Mouse (Mus musculus) spleen, postnatal 10 days (tissue): Measurements from ENCODE around the gene 4930402H24Rik.

ENCODE experiments used
- DNase-seq, 2 experiments: peaks; one replicate each; pipeline ENCODE4 v3.0.0; 2021 to 2022; ENCODE audit warnings: low spot score in 2 of 2

Gene 4930402H24Rik

GRCm38 (mm10) chr2:130813729-130814128 lies 92.5 kb downstream of the 4930402H24Rik start:
- DNase-seq: no peak

DNA sequence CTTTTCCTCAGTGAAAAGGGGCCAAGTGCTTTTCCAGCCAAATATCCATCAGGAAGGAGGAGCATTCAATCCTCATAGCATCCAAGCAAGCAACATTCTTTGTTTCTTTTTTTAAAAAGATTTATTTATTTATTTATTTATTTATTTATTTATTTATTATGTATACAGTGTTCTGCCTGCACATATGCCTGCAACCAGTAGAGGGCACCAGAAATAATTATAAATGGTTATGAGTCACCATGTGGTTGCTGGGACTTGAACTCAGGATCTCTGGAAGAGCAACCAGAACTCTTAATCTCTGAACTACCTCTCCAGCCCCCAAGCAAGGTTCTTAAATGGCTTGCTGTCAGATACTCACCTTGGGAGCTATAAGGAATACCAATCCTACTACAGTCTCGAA lies 93.7 kb downstream of the 4930402H24Rik start:
- DNase-seq: no peak

- no peak for DNase-seq
Measured at GRCm38 (mm10) chr2:130805146-130805545, 101.1 kb downstream of the 4930402H24Rik start.

- no peak for DNase-seq
Measured at GRCm38 (mm10) chr2:130803706-130804105, 102.5 kb downstream of the 4930402H24Rik start.

DNA sequence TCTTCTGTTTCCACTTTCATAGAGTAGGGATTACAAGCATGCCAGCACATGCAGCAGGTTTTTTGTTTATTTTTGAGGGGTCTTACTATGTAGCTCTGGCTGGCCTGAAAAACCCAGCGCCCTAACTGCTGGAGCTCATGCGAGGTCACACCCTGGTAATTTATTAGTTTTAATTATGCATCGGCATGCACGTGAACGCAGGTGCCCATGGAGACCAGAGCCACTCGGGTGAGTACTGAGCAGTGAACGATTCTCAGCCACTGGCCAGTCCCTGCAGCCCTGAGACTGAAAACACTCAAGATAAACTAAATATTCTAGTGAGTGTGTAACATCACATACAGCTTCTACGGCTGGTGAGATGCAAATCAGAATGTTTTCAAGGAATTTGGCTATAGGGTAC lies 110.5 kb downstream of the 4930402H24Rik start:
- DNase-seq: no peak

DNA sequence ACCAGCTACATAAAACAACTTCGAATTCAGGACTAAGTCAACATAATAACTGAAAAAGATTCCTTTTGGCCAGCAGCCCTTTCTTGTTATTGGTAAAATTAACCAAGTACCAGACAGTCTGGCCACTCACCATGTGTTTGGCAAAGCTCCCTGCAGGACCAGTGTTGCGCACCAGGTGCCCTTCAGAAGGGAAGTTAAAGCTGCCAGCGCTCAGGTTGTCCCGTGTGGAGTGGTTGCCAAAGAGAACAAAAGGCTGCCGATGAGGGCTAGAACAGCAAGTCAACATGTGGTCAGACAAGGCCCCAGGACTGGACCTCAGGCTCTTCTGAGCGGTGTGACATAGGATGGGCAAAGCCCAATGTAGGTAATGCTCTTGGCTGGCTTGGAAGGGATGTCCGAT lies 114.5 kb downstream of the 4930402H24Rik start:
- no peak for DNase-seq

- no peak for DNase-seq
Measured at GRCm38 (mm10) chr2:130789642-130790041, 116.6 kb downstream of the 4930402H24Rik start.

DNA sequence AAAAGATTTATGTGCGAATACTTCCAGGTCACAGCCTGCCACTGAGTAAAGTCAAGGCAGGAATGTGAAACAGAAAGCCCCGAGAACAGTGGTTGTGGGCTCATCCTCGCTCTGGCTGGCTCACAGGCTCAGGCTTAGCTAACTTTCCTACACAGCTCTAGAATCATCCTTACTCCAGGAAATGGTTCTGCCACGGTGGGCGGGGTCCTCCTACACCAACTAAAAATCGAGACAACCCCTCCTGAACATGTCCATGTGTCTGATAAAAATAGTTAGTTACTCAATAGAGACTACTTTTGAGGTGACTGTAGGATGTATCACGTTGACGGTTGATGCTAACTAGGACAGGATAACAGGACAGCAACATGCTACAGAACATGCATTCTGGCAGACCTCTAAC lies 117.2 kb downstream of the 4930402H24Rik start:
- DNase-seq: no peak

- no peak for DNase-seq
Measured at GRCm38 (mm10) chr2:130784939-130785338, 121.3 kb downstream of the 4930402H24Rik start.

DNA sequence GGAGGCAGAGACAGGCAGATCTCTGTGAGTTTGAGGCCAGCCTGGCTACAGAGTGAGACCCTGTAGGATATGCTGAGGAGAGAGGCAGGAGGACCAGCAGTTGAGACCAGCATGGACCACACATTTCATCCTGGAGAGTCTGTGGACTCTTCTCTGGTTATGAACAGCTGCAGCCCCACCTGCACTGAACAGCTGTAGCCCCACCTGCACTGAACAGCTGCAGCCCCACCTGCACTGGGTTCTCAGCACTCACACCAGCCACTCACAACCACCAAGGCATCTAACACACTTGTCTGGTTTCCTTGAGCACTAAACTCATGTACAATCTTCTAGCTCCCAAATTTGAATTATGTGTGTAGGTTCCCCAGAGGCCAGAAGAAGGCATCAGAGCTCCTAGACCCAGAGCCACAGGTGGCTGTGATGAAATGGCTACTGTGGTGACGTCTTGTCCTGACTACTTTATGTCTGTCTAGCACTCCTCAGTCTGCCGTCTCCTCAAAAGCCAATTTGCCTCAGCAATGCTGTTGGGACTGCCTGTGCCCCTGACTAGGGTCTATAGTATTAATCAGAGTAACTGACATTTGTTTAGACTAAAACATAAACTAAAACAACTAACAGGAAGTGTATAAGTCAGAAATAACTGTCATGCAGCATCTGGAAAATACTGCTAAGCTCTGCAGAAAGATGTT lies 125.4 kb downstream of the 4930402H24Rik start:
- DNase-seq: no peak

DNA sequence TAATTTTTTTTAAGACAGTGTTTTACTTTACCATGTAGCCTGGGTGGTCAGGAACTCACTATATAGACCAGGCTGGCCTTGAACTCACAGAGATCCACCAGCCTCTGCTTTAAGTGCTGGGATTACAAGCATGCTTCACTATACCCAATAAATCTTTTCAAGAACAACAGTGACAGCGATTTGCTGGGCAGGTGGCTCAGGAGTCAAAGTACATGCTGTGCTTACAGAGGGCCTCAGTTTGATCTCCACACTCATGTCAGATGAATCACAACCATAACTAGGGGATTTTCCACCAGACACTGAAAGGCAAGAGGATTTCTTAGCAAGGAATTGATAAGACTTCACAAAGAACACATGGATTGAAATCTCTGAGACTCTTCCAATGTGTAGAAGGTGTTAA lies 126.3 kb downstream of the 4930402H24Rik start:
- no peak for DNase-seq

- no peak for DNase-seq
Measured at GRCm38 (mm10) chr2:130776610-130777009, 129.6 kb downstream of the 4930402H24Rik start.

DNA sequence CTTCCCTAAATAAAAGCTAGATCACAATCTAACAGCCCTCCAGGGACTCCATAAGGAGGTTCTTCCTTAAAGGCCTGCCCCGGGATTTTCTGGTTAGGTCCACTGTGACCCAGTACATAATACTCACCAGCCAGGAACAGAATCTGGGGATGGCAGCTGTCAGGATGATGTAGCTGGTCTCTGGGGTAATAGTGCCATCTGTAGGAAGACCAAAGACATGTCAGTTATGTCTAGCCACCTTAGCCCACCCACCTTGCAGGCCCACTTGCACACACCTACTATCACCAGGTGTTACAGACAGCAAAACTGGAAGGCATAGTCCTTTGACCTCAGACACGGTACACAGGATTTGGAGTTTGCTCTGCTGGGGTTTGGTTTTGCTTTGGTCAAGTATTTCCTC lies 138.7 kb downstream of the 4930402H24Rik start:
- DNase-seq: no peak

DNA sequence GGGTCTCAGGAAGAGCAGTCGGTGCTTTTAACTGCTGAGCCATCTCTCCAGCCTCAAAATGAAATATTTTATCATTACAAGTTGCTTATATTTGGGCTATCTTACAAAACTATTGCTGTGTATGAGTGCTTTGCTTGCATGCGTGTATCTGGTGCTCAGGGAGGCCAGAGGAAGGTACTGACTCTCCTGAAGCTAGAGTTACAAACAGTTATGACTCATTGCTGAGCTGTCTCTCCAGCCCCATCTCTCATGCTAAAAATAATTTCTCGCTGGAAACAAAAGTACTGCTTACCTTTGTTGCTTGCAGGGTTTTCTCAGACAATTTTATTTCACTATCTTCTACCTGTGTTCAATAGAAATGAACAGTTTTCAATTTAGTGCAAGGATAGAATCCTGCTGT lies 140.8 kb downstream of the 4930402H24Rik start:
- no peak for DNase-seq

DNA sequence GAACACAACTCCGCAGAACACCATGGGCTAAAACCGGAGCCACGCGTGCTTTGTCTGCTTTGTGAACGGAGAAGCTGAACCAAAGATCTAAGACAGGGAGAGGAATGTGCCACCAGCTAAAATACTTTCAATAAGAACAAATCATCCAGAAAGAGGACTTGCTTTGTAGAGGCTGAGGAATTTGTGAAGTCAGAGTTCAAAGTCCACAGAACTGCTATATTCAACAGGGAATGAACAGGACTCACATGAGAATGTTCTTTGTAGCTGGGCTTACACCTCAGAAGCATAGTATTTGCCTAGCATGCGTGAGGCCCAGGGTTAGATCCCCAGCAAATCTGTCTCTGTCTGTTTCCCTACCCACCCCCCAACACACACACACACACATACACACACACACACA lies 145.3 kb downstream of the 4930402H24Rik start:
- no peak for DNase-seq

DNA sequence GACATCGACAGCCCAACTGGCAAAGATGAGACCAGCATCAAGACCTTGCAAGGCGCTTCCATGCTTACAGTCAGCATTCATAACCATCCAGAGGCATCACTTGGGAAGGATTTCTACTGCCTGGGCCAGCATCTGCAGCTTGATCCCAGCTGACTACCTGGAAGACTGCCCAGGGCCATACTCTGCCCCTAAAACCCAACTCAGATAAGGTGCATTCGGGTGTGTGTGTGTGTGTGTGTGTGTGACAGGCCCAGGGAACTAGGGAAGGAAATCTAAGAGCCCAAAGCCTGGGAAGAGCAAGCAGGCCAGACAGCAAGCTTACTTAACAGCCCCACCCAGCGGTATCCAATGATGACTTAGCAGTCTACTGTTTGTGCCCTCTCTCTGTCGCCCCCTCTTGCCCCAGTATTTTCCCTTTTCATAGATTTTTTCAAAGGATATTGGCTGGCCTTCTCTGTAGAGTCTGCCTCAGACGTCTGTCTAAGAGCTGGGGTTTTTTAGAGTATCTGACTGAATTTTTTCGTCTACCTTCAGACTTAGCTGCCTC lies 151.1 kb downstream of the 4930402H24Rik start:
- no peak for DNase-seq

GRCm38 (mm10) chr2:130754596-130754995 lies 151.6 kb downstream of the 4930402H24Rik start:
- no peak for DNase-seq

- DNase-seq: peak in 1 of 2 experiments; percentile 36
Measured at GRCm38 (mm10) chr2:130750449-130750848, 155.8 kb downstream of the 4930402H24Rik start.

DNA sequence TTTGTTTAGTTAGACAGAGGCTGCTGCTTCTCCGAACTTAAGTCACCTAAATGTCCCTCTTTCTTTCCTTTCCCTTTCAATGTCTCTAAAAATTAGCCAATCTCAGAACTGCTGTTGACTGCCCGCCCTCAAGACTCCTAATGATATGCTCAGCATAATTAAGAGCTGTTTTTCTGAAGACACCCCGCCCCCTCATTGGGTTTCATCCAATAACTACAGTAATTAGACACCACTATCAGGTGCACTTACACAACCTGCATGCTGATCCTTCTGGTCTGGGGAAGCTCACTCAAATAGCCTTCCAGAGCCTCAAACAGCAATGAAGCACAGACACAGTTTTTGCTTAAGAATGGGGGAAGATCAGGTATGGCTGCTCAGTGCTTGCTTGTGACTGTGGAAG lies 156.5 kb downstream of the 4930402H24Rik start:
- DNase-seq: no peak

DNA sequence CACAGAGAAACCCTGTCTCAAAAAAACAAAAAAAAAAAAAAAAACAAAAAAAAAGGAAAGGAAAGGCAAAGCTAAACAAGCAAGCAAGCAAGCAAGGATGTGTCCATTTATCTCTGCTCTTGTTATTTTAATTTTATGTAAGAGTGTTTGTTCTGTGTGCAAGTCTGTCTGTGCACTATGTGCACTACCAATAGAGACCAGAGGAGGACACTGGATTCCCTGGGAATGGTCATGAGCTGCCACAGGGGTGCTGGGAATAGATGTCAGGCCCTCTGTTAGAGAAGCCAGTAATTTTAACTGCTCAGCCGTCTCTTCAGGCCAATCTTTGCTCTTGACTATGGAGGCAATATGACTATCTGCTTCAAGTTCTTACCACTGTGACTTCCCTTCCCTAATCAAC lies 162.6 kb downstream of the 4930402H24Rik start:
- DNase-seq: no peak

- no peak for DNase-seq
Measured at GRCm38 (mm10) chr2:130740096-130740495, 166.1 kb downstream of the 4930402H24Rik start.

- no peak for DNase-seq
Measured at GRCm38 (mm10) chr2:130738019-130738418, 168.2 kb downstream of the 4930402H24Rik start.

DNA sequence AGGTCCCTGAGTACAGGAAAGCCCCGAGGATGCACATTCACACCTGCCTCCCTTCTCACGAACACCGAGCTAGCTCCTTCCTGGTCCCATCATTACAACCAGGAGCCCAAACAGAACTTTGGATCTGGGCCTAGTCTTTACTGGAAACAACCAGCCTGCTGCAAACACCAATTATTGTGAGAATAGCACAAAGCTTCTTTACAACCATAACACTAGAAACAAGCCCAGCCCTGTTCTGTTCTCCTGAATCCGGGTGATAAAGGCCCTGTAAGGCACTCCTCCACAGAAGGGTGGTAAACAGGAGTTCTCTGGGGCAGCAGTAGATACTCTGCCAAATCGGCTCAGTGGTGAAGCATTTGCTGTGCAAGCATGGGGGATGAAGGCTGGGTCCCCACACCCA lies 170.9 kb downstream of the 4930402H24Rik start:
- no peak for DNase-seq

DNA sequence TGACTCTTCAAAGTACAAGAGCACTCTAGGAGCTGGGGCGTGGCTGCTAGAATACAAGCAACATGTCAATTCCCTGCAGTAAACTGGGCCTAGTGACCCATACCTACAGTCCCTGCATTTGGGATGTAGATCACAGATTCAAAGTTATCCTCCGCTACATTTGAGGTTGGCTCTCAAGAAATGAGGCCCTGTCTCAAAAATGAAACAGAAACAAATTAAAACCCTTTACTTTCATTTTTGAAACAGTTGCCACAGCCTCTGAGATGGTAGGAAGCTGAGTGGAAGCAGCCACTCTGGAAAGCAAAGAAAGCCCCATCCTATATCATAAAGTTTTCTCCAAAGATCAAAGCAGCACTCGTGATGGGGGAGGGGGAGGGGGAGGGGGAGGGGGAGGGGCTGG lies 172.8 kb downstream of the 4930402H24Rik start:
- DNase-seq: no peak
